Mouse (Mus musculus): ENCODE results near the gene Prelid3b.

- no peak for TF ChIP-seq CTCF (IDR thresholded peaks at IDR 0.05; ENCODE audit: borderline replicate concordance, insufficient read depth, low read depth, low read length)
- TF ChIP-seq POLR2A (IDR thresholded peaks at IDR 0.05; ENCODE audit: borderline replicate concordance, insufficient read depth, low read length): no peak
These were observed 14.1 kb upstream of the Prelid3b start for GRCm38 (mm10) chr2:174487005-174487404.
